In the genomic region with DNA sequence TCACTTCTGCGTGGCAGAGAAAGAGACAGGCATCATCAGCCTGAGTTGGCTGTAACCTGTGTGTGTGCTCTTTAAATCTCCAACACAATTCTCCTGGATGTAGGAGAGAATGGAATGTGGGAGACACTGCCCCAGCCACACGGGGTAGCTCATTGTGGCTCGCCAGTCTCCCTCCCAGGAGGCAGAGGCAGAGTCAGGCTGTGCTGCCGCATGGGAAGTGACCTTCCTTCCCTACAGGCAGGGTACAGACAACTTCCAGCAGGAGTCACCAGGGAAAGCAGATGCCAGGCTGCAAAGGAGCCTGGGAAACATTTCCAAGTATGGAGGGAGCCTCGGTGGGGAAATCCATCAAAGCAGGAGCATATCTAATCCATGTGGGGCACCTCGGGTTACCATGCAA, we compare ENCODE assay signal across 24 mouse cellular contexts.
"Had no signal": no experiment of that assay in that cellular context is flagged by ENCODE, and none has a peak within 500 bp of the region (broad histone marks: within the 10 kb centered on the region; RNA-seq: fewer than 3 reads in every experiment).

No protein-coding gene starts in this region.

- H3K36me3 ChIP-seq: forebrain, embryonic 15.5 days; heart, embryonic 13.5 days; hindbrain, embryonic 13.5 days; hindbrain, embryonic 15.5 days; kidney, embryonic 15.5 days; limb, embryonic 13.5 days; limb, embryonic 15.5 days; liver, embryonic 12.5 days had no signal

- DNase-seq: forebrain, postnatal 0 days; gastrocnemius, postnatal 14 days; gastrocnemius, postnatal 36 days; kidney, adult 11 months; kidney, adult 2 months; kidney, adult 9 months; kidney, postnatal 14 days; kidney, postnatal 36 days; layer of hippocampus, adult 9-11 months; layer of hippocampus, postnatal 36 days; left cerebral cortex, postnatal 4 days; lung, adult 18-20 months had no signal

- H3K9ac ChIP-seq: forebrain, embryonic 15.5 days; forebrain, postnatal 0 days; heart, embryonic 13.5 days; hindbrain, embryonic 13.5 days; hindbrain, embryonic 15.5 days; kidney, embryonic 15.5 days; limb, embryonic 13.5 days; limb, embryonic 15.5 days; liver, embryonic 12.5 days; liver, embryonic 14.5 days had no signal

- H3K4me3 ChIP-seq: forebrain, embryonic 15.5 days; heart, embryonic 13.5 days; hindbrain, embryonic 13.5 days; hindbrain, embryonic 15.5 days; kidney, embryonic 15.5 days; limb, embryonic 13.5 days; limb, embryonic 15.5 days; liver, embryonic 12.5 days had no signal

- ATAC-seq: forebrain, embryonic 15.5 days; forebrain, postnatal 0 days; hindbrain, postnatal 0 days; intestine, embryonic 16.5 days; liver, embryonic 12.5 days had no signal

- H3K4me1 ChIP-seq: forebrain, embryonic 15.5 days; hindbrain, embryonic 13.5 days; kidney, embryonic 15.5 days; liver, embryonic 12.5 days had no signal

- H3K9me3 ChIP-seq: forebrain, embryonic 15.5 days; heart, embryonic 13.5 days; hindbrain, embryonic 13.5 days; hindbrain, embryonic 15.5 days; kidney, embryonic 15.5 days; limb, embryonic 13.5 days; limb, embryonic 15.5 days; liver, embryonic 12.5 days had no signal

- H3K27me3 ChIP-seq: forebrain, embryonic 15.5 days; heart, embryonic 13.5 days; hindbrain, embryonic 13.5 days; hindbrain, embryonic 15.5 days; kidney, embryonic 15.5 days; limb, embryonic 15.5 days; liver, embryonic 12.5 days had no signal

- H3K4me2 ChIP-seq: forebrain, embryonic 15.5 days; heart, embryonic 13.5 days; hindbrain, embryonic 13.5 days; hindbrain, embryonic 15.5 days; kidney, embryonic 15.5 days; limb, embryonic 13.5 days; limb, embryonic 15.5 days; liver, embryonic 12.5 days had no signal

- H3K27ac ChIP-seq: forebrain, embryonic 15.5 days; heart, embryonic 13.5 days; hindbrain, embryonic 13.5 days; hindbrain, embryonic 15.5 days; hindbrain, postnatal 0 days; kidney, embryonic 15.5 days; kidney, postnatal 0 days; limb, embryonic 13.5 days; limb, embryonic 15.5 days; liver, embryonic 12.5 days; liver, embryonic 14.5 days had no signal
